Mouse (Mus musculus): ENCODE data around the gene Rer1. TPM values are rescaled to one million over a fixed set of nuclear protein-coding genes. Genes with fewer than 3 reads are reported as not detected.
"Not testable (repeated sequence)": the region's sequence is repeated elsewhere in the genome, so short reads cannot be mapped to it uniquely, and the experiment has no call there.

The Rer1 gene
- polyA plus RNA-seq, 1 experiment from 2014 or later = 163 TPM

DNA sequence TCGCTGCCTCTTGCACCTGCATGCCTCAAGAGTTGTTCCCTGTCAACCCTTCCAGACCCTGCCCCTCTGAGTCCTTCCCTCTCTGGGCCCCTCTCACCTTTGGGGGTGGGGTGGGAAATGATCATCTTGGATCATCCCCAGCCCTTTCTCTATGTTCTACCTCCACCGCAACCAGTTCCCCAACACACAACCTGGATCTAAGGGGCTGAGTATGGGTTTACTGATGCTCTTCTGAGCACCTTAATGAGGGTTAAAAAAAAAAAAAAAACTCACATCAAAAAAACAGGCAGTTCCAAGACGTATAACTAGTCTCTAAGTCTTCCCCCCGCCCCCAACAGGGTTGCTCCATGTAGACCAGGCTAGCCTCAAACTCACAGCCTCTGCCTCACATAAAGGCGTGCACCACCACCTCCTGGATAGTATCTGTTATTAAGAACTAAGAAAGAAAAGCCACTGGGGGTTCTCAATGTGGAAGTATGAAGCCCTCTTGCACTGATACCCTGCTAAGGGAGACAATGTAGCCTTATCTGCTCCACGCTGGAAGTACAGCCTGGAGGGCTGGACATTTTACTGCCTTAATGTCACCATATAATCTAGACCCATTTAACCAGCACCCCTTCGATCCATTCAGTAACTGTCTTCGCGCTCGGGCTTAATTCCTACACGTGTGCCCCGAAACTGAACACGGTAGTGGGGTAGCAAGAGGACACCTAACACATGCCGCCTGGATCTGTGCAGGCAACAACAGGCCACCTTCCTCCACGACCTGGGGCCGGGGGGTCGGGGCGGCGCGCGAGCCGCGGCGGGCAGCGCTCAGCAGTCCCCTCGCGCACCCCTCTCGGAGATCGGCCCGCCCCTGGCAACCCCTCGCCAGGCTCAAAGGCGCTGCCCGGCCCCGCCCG is 725 bp downstream of the Rer1 start:
- H3K27ac ChIP-seq (ENCODE audit: low read depth, low read length) = peak overlapping the region; percentile 90
- H3K27me3 ChIP-seq (replicated peaks; ENCODE audit: control insufficient read depth, insufficient read depth, low read length) = no peaks in the 10 kb centered on the region
- WGBS = 7% methylated on average over 29 of the region's 35 CpGs
- H3K4me3 ChIP-seq (ENCODE audit: low read depth, low read length) = peak overlapping the region; percentile 88
- H3K9ac ChIP-seq (ENCODE audit: low read length) = peak overlapping the region; percentile 87
- peaks cover 11% of the 10 kb centered on the region for H3K4me1 ChIP-seq (ENCODE audit: control insufficient read depth, insufficient read depth, low read length)
- peak overlapping the region; percentile 94 for H3K4me2 ChIP-seq (ENCODE audit: low read length)
- DNase-seq (ENCODE audit: low spot score) (no peak), ATAC-seq (no peak)
- no peaks in the 10 kb centered on the region for H3K9me3 ChIP-seq (replicated peaks; ENCODE audit: control insufficient read depth, low read length)
- H3K36me3 ChIP-seq (ENCODE audit: control insufficient read depth, insufficient read depth, low read length) = peaks cover 39% of the 10 kb centered on the region

DNA sequence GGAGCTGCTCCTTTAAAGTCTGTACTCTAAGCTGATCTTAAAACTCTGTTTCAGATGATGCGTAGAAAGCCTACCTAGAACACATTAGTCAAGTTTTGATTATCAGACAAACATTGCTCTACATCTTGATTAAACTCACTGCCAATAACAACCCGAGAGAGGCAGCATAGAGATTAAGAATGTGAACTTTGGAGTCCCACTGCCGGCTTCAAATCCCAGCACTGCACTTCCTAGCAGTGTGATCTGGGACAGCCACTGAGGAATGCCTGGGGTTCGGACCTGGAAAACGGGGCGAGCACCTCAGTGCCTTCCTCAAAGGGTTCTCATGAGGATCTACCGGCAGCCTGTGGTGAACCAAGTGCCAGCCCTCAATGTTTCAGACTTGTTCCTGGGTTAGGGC is 1.8 kb downstream of the Rer1 start:
- ATAC-seq = no peak
- WGBS = 92% methylated on average over 7 of the region's 7 CpGs
- no peak overlapping the region for H3K4me2 ChIP-seq (ENCODE audit: low read length)

DNA sequence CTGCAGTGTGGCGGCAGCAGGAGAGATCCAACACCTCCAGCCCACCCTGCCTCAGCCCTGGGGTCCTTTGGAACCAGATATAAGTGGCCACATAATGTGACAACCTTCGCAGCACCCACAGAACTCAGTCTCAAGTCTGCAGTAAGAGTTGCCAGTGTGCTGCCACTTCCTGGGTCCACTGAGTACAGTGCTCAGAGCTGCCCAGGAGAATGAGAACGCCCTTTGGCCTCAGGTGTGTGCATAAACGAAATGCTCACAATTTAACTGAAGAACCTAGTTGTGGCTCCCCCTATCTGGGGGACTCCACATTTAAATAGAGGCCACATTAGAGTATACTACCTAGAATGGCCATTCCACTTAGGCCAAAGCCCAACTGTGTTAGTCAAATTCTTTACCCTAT is 2.6 kb downstream of the Rer1 start:
- Histone ChIP-seq H3K27ac (ENCODE audit: low read depth, low read length) (no peak overlapping the region), H3K27me3 (replicated peaks; ENCODE audit: control insufficient read depth, insufficient read depth, low read length) (no peaks in the 10 kb centered on the region), H3K9me3 (replicated peaks; ENCODE audit: control insufficient read depth, low read length) (no peaks in the 10 kb centered on the region), H3K4me1 (ENCODE audit: control insufficient read depth, insufficient read depth, low read length) (peaks cover 11% of the 10 kb centered on the region), H3K4me2 (ENCODE audit: low read length) (no peak overlapping the region), H3K36me3 (ENCODE audit: control insufficient read depth, insufficient read depth, low read length) (peaks cover 46% of the 10 kb centered on the region), H3K4me3 (ENCODE audit: low read depth, low read length) (no peak overlapping the region), H3K9ac (ENCODE audit: low read length) (no peak overlapping the region)
- WGBS = 88% methylated on average over 4 of the region's 4 CpGs
- ATAC-seq = no peak
- DNase-seq (ENCODE audit: low spot score) = no peak

More for the DNA sequence above, 1.8 kb downstream of the Rer1 start:
- Histone ChIP-seq H3K4me3 (ENCODE audit: low read depth, low read length) (0 out of 2 replicates have a peak overlapping the region, but pooled peaks have one; percentile 88), H3K36me3 (ENCODE audit: control insufficient read depth, insufficient read depth, low read length) (peaks cover 47% of the 10 kb centered on the region), H3K9me3 (replicated peaks; ENCODE audit: control insufficient read depth, low read length) (no peaks in the 10 kb centered on the region), H3K4me1 (ENCODE audit: control insufficient read depth, insufficient read depth, low read length) (peaks cover 11% of the 10 kb centered on the region), H3K27me3 (replicated peaks; ENCODE audit: control insufficient read depth, insufficient read depth, low read length) (no peaks in the 10 kb centered on the region), H3K9ac (ENCODE audit: low read length) (no peak overlapping the region), H3K27ac (ENCODE audit: low read depth, low read length) (no peak overlapping the region)
- DNase-seq (ENCODE audit: low spot score) = no peak

DNA sequence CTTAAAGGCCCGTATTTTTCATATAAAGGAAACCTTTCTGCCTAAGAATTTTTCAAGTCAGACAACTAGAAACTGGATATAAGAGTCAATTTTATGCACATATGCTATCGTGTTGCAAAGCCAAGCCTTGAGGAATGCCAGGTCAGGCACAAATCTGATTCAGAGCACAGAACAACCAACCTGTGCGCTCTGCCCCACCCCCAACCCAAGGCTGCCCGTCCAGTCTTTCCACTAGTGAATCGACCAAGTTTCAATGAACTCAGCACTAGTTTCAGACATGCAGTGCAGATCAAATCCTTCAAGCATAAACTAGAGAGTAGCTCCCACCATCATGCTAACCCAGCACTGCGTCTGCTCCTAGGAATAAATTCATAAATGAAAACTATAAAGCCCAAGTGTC is 6.5 kb downstream of the Rer1 start:
- peaks cover 3% of the 10 kb centered on the region for H3K4me1 ChIP-seq (ENCODE audit: control insufficient read depth, insufficient read depth, low read length)
- 89% methylated on average over 6 of the region's 6 CpGs for WGBS
- ATAC-seq = no peak

DNA sequence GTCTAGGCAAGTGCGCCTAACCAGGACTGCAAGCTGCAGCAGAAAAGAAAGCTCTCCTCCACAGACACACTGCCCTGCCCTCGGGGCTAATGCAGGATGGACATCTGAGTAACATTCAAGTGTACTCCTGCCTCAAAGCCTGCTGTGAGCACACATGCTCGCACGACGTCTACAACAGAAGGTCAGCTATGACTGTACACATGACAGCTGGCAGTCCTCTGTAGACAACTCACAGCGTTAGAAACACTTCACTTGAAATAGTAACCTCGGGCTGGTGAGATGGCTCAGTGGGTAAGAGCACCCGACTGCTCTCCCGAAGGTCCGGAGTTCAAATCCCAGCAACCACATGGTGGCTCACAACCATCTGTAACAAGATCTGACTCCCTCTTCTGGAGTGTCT is 7.4 kb downstream of the Rer1 start:
- H3K4me3 ChIP-seq (ENCODE audit: low read depth, low read length); H3K4me2 ChIP-seq (ENCODE audit: low read length); H3K27me3 ChIP-seq (replicated peaks; ENCODE audit: control insufficient read depth, insufficient read depth, low read length); H3K4me1 ChIP-seq (ENCODE audit: control insufficient read depth, insufficient read depth, low read length); H3K9me3 ChIP-seq (replicated peaks; ENCODE audit: control insufficient read depth, low read length); H3K27ac ChIP-seq (ENCODE audit: low read depth, low read length); ATAC-seq; DNase-seq (ENCODE audit: low spot score); H3K9ac ChIP-seq (ENCODE audit: low read length): not testable (repeated sequence)
- 94% methylated on average over 10 of the region's 10 CpGs for WGBS
- peaks cover 89% of the 10 kb centered on the region for H3K36me3 ChIP-seq (ENCODE audit: control insufficient read depth, insufficient read depth, low read length)

More for the DNA sequence above, 6.5 kb downstream of the Rer1 start:
- DNase-seq (ENCODE audit: low spot score) = no peak
- Histone ChIP-seq H3K36me3 (ENCODE audit: control insufficient read depth, insufficient read depth, low read length) (peaks cover 82% of the 10 kb centered on the region), H3K27me3 (replicated peaks; ENCODE audit: control insufficient read depth, insufficient read depth, low read length) (no peaks in the 10 kb centered on the region), H3K9me3 (replicated peaks; ENCODE audit: control insufficient read depth, low read length) (no peaks in the 10 kb centered on the region), H3K9ac (ENCODE audit: low read length) (no peak overlapping the region), H3K27ac (ENCODE audit: low read depth, low read length) (no peak overlapping the region), H3K4me2 (ENCODE audit: low read length) (no peak overlapping the region), H3K4me3 (ENCODE audit: low read depth, low read length) (no peak overlapping the region)

DNA sequence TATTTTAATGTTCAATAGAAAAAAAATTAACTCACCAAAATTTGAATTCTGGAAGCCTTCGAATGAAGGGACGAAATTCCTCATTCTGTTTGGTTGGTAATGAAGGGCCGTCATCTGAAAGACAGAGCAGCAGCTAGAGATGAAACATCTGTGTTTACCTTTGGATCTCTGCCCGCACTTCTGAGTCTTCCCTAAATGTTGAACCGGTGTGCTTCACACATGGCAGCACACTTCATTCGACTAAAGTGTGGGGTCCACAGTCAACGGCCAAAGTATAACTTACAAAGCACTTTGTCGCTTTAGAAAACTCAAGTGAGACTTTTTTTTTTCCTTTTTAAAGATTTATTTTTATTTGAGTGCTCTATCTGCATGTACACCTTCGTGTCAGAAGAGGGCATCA is 9.5 kb downstream of the Rer1 start:
- ATAC-seq = no peak
- peaks cover 90% of the 10 kb centered on the region for H3K36me3 ChIP-seq (ENCODE audit: control insufficient read depth, insufficient read depth, low read length)
- no peak overlapping the region for H3K4me2 ChIP-seq (ENCODE audit: low read length)

DNA sequence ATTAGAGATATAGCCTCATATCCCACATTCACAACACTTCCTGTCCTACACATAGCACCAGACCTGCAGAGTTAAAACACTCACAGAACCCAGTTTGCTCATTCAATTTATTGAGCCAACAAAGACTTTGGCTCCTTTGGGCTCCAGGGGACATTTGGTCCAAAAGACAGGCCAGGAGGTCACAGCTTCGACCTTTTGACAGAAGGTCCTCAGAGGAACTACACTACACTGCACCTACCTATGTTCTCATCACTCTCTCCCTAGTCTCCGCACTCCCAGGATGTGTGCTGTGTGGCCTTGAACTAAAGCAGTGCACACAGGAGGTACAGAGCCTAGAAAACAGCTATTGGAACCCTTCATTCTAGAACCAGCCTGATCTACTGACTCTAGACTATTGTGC is 10.4 kb downstream of the Rer1 start:
- no peak overlapping the region for H3K27ac ChIP-seq (ENCODE audit: low read depth, low read length)
- H3K4me2 ChIP-seq (ENCODE audit: low read length) = no peak overlapping the region
- WGBS = 93% methylated on average over 2 of the region's 2 CpGs
- no peaks in the 10 kb centered on the region for H3K27me3 ChIP-seq (replicated peaks; ENCODE audit: control insufficient read depth, insufficient read depth, low read length)
- H3K4me1 ChIP-seq (ENCODE audit: control insufficient read depth, insufficient read depth, low read length) = no peaks in the 10 kb centered on the region
- no peaks in the 10 kb centered on the region for H3K9me3 ChIP-seq (replicated peaks; ENCODE audit: control insufficient read depth, low read length)
- no peak overlapping the region for H3K4me3 ChIP-seq (ENCODE audit: low read depth, low read length)
- no peak overlapping the region for H3K9ac ChIP-seq (ENCODE audit: low read length)
- H3K36me3 ChIP-seq (ENCODE audit: control insufficient read depth, insufficient read depth, low read length) = peaks cover 92% of the 10 kb centered on the region
- no peak for DNase-seq (ENCODE audit: low spot score)
- no peak for ATAC-seq

More for the DNA sequence above, 9.5 kb downstream of the Rer1 start:
- Histone ChIP-seq H3K4me1 (ENCODE audit: control insufficient read depth, insufficient read depth, low read length) (no peaks in the 10 kb centered on the region), H3K4me3 (ENCODE audit: low read depth, low read length) (no peak overlapping the region), H3K27me3 (replicated peaks; ENCODE audit: control insufficient read depth, insufficient read depth, low read length) (no peaks in the 10 kb centered on the region), H3K9me3 (replicated peaks; ENCODE audit: control insufficient read depth, low read length) (no peaks in the 10 kb centered on the region), H3K27ac (ENCODE audit: low read depth, low read length) (no peak overlapping the region), H3K9ac (ENCODE audit: low read length) (no peak overlapping the region)
- DNase-seq (ENCODE audit: low spot score) = no peak
- 86% methylated on average over 9 of the region's 9 CpGs for WGBS

DNA sequence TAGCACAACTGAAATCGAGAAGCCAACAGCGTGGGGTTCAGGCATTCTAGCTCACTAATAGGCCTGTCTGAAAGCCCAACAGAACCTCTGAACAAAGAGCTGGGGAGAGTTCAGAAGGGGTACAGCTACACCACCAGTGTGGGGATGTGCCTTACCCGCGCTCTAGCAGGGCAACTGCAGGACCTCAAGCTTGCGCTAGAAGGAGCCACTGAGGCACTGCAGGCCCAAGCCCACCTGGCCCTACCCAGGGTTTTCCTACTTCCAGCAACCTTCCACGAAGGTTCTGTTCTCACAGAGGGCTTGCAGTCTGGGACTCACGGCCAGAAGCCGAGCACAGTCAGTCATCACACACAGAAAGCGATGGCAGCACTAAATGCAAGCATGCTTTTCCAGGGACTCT is 11.0 kb downstream of the Rer1 start:
- no peak for ATAC-seq
- H3K27ac ChIP-seq (ENCODE audit: low read depth, low read length) = no peak overlapping the region
- no peak overlapping the region for H3K9ac ChIP-seq (ENCODE audit: low read length)
- no peak for DNase-seq (ENCODE audit: low spot score)
- H3K4me3 ChIP-seq (ENCODE audit: low read depth, low read length) = no peak overlapping the region
- H3K27me3 ChIP-seq (replicated peaks; ENCODE audit: control insufficient read depth, insufficient read depth, low read length) = no peaks in the 10 kb centered on the region
- no peaks in the 10 kb centered on the region for H3K4me1 ChIP-seq (ENCODE audit: control insufficient read depth, insufficient read depth, low read length)
- WGBS = 87% methylated on average over 9 of the region's 9 CpGs
- H3K4me2 ChIP-seq (ENCODE audit: low read length) = no peak overlapping the region
- peaks cover 92% of the 10 kb centered on the region for H3K36me3 ChIP-seq (ENCODE audit: control insufficient read depth, insufficient read depth, low read length)
- H3K9me3 ChIP-seq (replicated peaks; ENCODE audit: control insufficient read depth, low read length) = no peaks in the 10 kb centered on the region

DNA sequence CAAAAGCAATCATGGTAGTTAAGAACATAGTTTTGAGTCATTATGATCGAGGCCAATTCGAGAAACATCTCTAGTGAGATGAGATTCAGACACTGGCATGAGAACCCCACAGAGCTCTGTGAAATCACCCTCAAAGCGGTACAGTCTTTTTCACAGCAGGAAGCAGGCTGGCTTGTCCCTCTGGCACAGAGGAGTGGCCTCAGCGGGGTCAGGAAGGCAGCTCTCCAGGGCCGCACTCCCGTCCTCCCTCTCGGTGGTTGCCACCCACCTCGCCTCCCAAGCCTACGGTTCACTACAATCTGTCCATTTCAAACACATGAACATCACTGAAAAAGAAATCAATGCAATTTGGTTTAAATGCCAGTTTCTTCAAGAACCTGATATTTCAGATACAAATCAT is 11.8 kb downstream of the Rer1 start:
- WGBS = 89% methylated on average over 9 of the region's 9 CpGs
- no peak for ATAC-seq

More for the DNA sequence above, 11.8 kb downstream of the Rer1 start:
- H3K27me3 ChIP-seq (replicated peaks; ENCODE audit: control insufficient read depth, insufficient read depth, low read length) = no peaks in the 10 kb centered on the region
- no peak overlapping the region for H3K4me2 ChIP-seq (ENCODE audit: low read length)
- no peak overlapping the region for H3K9ac ChIP-seq (ENCODE audit: low read length)
- DNase-seq (ENCODE audit: low spot score) = no peak
- peaks cover 92% of the 10 kb centered on the region for H3K36me3 ChIP-seq (ENCODE audit: control insufficient read depth, insufficient read depth, low read length)
- H3K4me1 ChIP-seq (ENCODE audit: control insufficient read depth, insufficient read depth, low read length) = no peaks in the 10 kb centered on the region
- no peaks in the 10 kb centered on the region for H3K9me3 ChIP-seq (replicated peaks; ENCODE audit: control insufficient read depth, low read length)
- H3K4me3 ChIP-seq (ENCODE audit: low read depth, low read length) = no peak overlapping the region
- no peak overlapping the region for H3K27ac ChIP-seq (ENCODE audit: low read depth, low read length)
